In the genomic region with DNA sequence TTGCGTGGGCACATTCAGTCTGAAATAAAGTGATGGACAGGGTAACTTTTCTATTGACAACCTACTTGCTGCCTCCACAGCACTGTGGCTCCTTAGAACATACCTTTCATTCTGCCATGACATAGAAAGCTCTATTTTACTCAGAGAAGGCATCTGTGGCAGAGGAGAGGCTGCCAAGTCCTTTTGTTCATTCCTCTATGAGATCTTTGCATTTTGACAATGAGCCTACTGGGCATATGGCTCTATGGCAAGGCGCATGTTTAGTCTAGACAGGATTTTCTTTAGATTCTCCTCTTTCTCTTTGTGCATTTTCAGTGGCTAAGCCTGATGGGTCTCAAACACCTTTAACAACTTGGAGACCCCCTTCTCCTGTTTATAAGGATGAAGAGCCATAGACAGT, we compare ENCODE assay signal across 15 mouse cellular contexts.
"Had no signal": no experiment of that assay in that cellular context is flagged by ENCODE, and none has a peak within 500 bp of the region (broad histone marks: within the 10 kb centered on the region; RNA-seq: fewer than 3 reads in every experiment).

No protein-coding gene starts in this region.

- ATAC-seq: liver, postnatal 0 days; lung, postnatal 0 days; midbrain, embryonic 13.5 days; midbrain, embryonic 15.5 days had no signal

- H3K9me3 ChIP-seq: lung, embryonic 15.5 days; megakaryocyte, embryonic 14.5 days; midbrain, embryonic 13.5 days; midbrain, embryonic 15.5 days; neural tube, embryonic 12.5 days had no signal

- H3K4me1 ChIP-seq: midbrain, embryonic 13.5 days; midbrain, embryonic 15.5 days; neural tube, embryonic 12.5 days had no signal

- H3K27me3 ChIP-seq: lung, embryonic 15.5 days; megakaryocyte, embryonic 14.5 days; midbrain, embryonic 13.5 days; midbrain, embryonic 15.5 days; neural tube, embryonic 12.5 days had no signal

- H3K4me2 ChIP-seq: lung, embryonic 15.5 days; midbrain, embryonic 13.5 days; midbrain, embryonic 15.5 days; neural tube, embryonic 12.5 days had no signal

- H3K27ac ChIP-seq: lung, embryonic 15.5 days; macrophage; midbrain, embryonic 13.5 days; midbrain, embryonic 15.5 days; neural tube, embryonic 12.5 days had no signal

- DNase-seq: liver, postnatal 0 days; lung, adult 2 months; lung, postnatal 14 days; lung, postnatal 36 days; right cerebral cortex, postnatal 14 days; thymus, adult 18-20 months; thymus, postnatal 14 days; thymus, postnatal 36 days had no signal

- H3K36me3 ChIP-seq: midbrain, embryonic 13.5 days; midbrain, embryonic 15.5 days; neural tube, embryonic 12.5 days had no signal

- H3K9ac ChIP-seq: liver, postnatal 0 days; lung, embryonic 15.5 days; midbrain, embryonic 13.5 days; midbrain, embryonic 15.5 days; neural tube, embryonic 12.5 days had no signal

- H3K4me3 ChIP-seq: lung, embryonic 15.5 days; megakaryocyte, embryonic 14.5 days; midbrain, embryonic 13.5 days; midbrain, embryonic 15.5 days; neural tube, embryonic 12.5 days had no signal
